Mouse (Mus musculus) brain, embryonic 14.5 days (tissue): ENCODE measurements around the gene Hlf. TPM values are rescaled to one million over a fixed set of nuclear protein-coding genes. Genes with fewer than 3 reads are reported as not detected.

ENCODE experiments used
- DNase-seq: peaks from one replicate; pipeline ENCODE4 v3.0.0-alpha.2; 2011; ENCODE audit warnings: low read depth
- CTCF ChIP-seq: fragments of 200-500 bp; IDR thresholded peaks from 2 replicates; pipeline ENCODE4 v1.5.1; 2012; ENCODE audit warnings: inconsistent platforms, mild to moderate bottlenecking, moderate library complexity, borderline replicate concordance; ENCODE audit not compliant: insufficient read depth, insufficient read length; ENCODE audit errors: extremely low read depth
- POLR2A ChIP-seq: fragments of 200-500 bp; IDR thresholded peaks from 2 replicates; pipeline ENCODE4 v1.6.1; 2012; ENCODE audit warnings: mild to moderate bottlenecking, inconsistent platforms, borderline replicate concordance; ENCODE audit not compliant: poor library complexity, insufficient read depth, insufficient read length, severe bottlenecking; ENCODE audit errors: extremely low read depth
- polyA plus RNA-seq: library from polyadenylated mRNA; depleted of rRNA; stranded (reverse); fragments of >200 nt; gene quantifications from 2 replicates; pipeline ENCODE4 v1.2.3, GENCODE M21; 2012

Hlf gene
- polyA plus RNA-seq, 1 experiment, result 6.3 TPM

DNA sequence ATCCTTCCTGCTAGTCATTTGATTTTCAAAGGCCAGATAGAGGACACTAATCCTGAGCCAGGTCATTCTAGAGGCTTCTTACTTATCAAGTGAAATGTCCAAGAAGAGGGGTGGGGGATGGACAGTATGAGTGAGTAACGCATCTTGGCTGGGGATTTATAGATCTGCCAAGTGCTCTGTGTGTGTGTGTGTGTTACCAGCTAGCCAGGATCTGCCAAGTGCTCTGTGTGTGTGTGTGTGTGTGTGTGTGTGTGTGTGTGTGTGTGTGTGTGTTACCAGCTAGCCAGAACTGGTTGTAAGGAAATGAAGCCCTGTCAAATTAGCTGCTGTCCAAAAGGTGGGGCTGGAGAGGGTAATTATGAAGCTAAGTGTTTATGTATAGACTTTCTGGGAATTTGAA, 55.9 kb downstream of the Hlf start:
- no peak for DNase-seq
- no peak for TF ChIP-seq POLR2A
- TF ChIP-seq CTCF, result no peak

GRCm38 (mm10) chr11:90332737-90333136, 58.0 kb downstream of the Hlf start:
- TF ChIP-seq POLR2A, result no peak
- TF ChIP-seq CTCF, result no peak

GRCm38 (mm10) chr11:90330202-90330694, 60.4 kb downstream of the Hlf start:
- no peak for DNase-seq
- TF ChIP-seq CTCF (no peak), POLR2A (no peak)

More at GRCm38 (mm10) chr11:90332737-90333136, 58.0 kb downstream of the Hlf start:
- no peak for DNase-seq

DNA sequence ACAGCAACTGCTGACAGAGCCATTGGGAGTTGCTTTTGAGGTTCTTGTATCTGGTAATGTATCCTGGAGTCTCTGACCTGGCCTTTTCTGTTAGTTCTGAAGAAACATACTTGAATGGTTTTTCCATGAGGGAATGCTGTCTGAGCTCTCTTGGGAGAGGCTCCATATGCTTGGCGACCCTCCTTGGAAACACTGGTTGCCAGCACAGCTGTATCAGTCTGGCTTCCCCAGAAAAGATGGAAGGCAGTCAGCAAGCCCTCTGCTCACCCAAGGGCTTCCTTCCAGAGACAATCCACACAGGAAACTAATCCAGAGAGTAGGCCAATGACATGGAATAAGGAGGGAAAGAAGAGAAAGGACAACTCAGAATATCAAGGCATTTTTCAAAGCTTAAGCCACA, 63.9 kb downstream of the Hlf start:
- TF ChIP-seq POLR2A (no peak), CTCF (no peak)
- DNase-seq, result no peak

DNA sequence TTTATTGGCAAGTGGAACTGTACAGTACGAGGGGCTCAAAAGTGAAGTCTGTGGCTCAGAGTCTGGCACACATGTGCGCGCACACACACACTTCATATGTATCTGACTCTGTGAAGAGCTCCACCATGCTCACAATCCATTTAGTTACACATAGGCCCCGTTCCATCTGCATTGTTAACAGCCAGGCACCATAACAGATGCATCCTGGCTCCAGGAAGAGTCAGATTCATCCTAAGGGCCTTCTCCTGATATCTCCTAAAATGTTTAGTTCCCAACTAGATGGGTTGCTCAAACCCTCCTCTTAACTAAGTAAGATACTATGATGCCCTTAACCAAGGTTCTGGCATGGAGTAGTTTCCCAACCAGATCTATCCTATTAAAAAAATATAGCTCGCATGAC, 64.5 kb downstream of the Hlf start:
- DNase-seq, result no peak
- TF ChIP-seq CTCF, result no peak
- no peak for TF ChIP-seq POLR2A

GRCm38 (mm10) chr11:90324597-90324996, 66.1 kb downstream of the Hlf start:
- no peak for DNase-seq
- TF ChIP-seq CTCF (no peak), POLR2A (no peak)

- DNase-seq, result no peak
- TF ChIP-seq POLR2A, result no peak
- TF ChIP-seq CTCF, result no peak
Measured at GRCm38 (mm10) chr11:90320922-90321321, 69.8 kb downstream of the Hlf start.

- TF ChIP-seq POLR2A, result no peak
- peak; percentile 73; the same call in 1 of the 2 replicates for TF ChIP-seq CTCF
Measured at GRCm38 (mm10) chr11:90317482-90317881, 73.2 kb downstream of the Hlf start.

GRCm38 (mm10) chr11:90314606-90315005, 76.1 kb downstream of the Hlf start:
- no peak for DNase-seq
- TF ChIP-seq CTCF, result no peak
- TF ChIP-seq POLR2A, result no peak

More at GRCm38 (mm10) chr11:90317482-90317881, 73.2 kb downstream of the Hlf start:
- peak; percentile 80 for DNase-seq

- TF ChIP-seq POLR2A, result no peak
- peak; percentile 74; the same call in 1 of the 2 replicates for TF ChIP-seq CTCF
- DNase-seq, result peak; percentile 73
Measured at GRCm38 (mm10) chr11:90306993-90307392, 83.7 kb downstream of the Hlf start.

- DNase-seq, result no peak
Measured at GRCm38 (mm10) chr11:90306067-90306466, 84.6 kb downstream of the Hlf start.

GRCm38 (mm10) chr11:90294622-90295021, 96.1 kb downstream of the Hlf start:
- DNase-seq, result no peak
- TF ChIP-seq CTCF (no peak), POLR2A (no peak)

More at GRCm38 (mm10) chr11:90306067-90306466, 84.6 kb downstream of the Hlf start:
- TF ChIP-seq POLR2A (no peak), CTCF (no peak)
